In the genomic region with DNA sequence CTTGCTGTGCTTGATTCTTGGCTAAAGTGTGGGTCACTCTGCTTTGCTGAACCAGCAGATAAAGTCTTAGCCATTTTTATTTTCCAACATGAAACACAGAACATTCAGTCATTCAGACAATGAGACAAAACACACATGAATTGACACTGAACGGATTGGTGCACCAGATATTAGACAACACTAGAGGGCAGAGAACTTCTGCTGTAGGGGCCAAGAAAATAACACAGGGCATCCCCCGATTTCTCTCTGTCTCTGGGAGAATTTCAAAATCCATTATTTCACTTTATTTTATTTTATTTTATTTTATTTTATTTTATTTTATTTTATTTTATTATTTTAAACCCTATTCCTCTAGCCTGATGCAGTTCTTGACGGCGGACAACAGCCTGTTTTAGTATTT, we compare ENCODE assay signal across 30 mouse cellular contexts. TPM values are rescaled to one million over a fixed set of nuclear protein-coding genes. Genes with fewer than 3 reads are reported as not detected.
"Had no signal": no experiment of that assay in that cellular context is flagged by ENCODE, and none has a peak within 500 bp of the region (broad histone marks: within the 10 kb centered on the region; RNA-seq: fewer than 3 reads in every experiment).

No protein-coding gene starts in this region.

RNA-seq across cellular contexts. Expression of a gene that starts 38.1 kb away (rescaled TPM):
- total RNA-seq: gastrocnemius, adult 2 months; gastrocnemius, postnatal 10 days; gastrocnemius, postnatal 25 days; gastrocnemius, postnatal 4 days; granulocyte monocyte progenitor cell, adult 5-6 weeks; heart, adult 18-20 months; heart, adult 8-10 months; heart, postnatal 10 days; heart, postnatal 25 days; heart, postnatal 4 days; layer of hippocampus, adult 2 months; layer of hippocampus, postnatal 25 days; left cerebral cortex, postnatal 14 days had no signal
- polyA plus RNA-seq: heart, embryonic 10.5 days; heart, embryonic 12.5 days; heart, embryonic 14.5 days; heart, embryonic 16.5 days; hindbrain, embryonic 10.5 days; hindbrain, embryonic 12.5 days; hindbrain, embryonic 14.5 days; hindbrain, embryonic 16.5 days; inflammation-experienced regulatory T-cells, adult 6 months; intestine, embryonic 15.5 days; intestine, postnatal 0 days; kidney, embryonic 14.5 days; kidney, embryonic 16.5 days; limb, embryonic 10.5 days; limb, embryonic 12.5 days; limb, embryonic 14.5 days; liver, embryonic 12.5 days had no signal
